Mouse (Mus musculus) ES-E14 (cell line): ENCODE measurements at regions not wholly inside any gene's neighbourhood (a gene's known extent, or its start where the extent isn't known, plus 50 kb on each side); places are given as distances from the start of the nearest gene placed in this dataset.
"Not testable (repeated sequence)": the region's sequence is repeated elsewhere in the genome, so short reads cannot be mapped to it uniquely, and the experiment has no call there.

Experiments used
- DNase-seq: peaks from one replicate; pipeline ENCODE4 v3.0.0-alpha.2; 2013; ENCODE audit warnings: low read depth, low spot score
- H3K27ac ChIP-seq: 2 replicates; pipeline ENCODE4 v1.5.1; 2012; ENCODE audit warnings: low read depth, mild to moderate bottlenecking, low read length, moderate library complexity, mixed read lengths; ENCODE audit not compliant: poor library complexity, insufficient read depth, severe bottlenecking
- H3K36me3 ChIP-seq: 2 replicates; pipeline ENCODE4 v1.6.1; 2012; ENCODE audit warnings: mild to moderate bottlenecking, low read length, moderate library complexity, mixed read lengths; ENCODE audit not compliant: control insufficient read depth, poor library complexity, insufficient read depth, severe bottlenecking
- H3K4me1 ChIP-seq, 2 experiments: fragments of 150-350 bp in 1 of 2; sonication (generic) in 1 of 2; 2 replicates each; pipeline ENCODE4 v1.6.1; 2012; ENCODE audit warnings: low read length in 2 of 2, mild to moderate bottlenecking in 1 of 2, mixed read lengths in 1 of 2; ENCODE audit not compliant: control insufficient read depth in 2 of 2, insufficient read depth in 2 of 2, poor library complexity in 1 of 2
- H3K4me3 ChIP-seq, 2 experiments: fragments of 150-350 bp in 1 of 2; sonication (generic) in 1 of 2; 2 replicates each; pipeline ENCODE4 v1.5.1; 2012; ENCODE audit warnings: low read length in 2 of 2, low read depth in 1 of 2, mild to moderate bottlenecking in 1 of 2, mixed read lengths in 1 of 2; ENCODE audit not compliant: insufficient read depth in 1 of 2, poor library complexity in 1 of 2, severe bottlenecking in 1 of 2
- H3K9ac ChIP-seq: 2 replicates; pipeline ENCODE4 v1.6.1; 2012; ENCODE audit warnings: low read depth, mild to moderate bottlenecking, low read length, mixed read lengths; ENCODE audit not compliant: poor library complexity, insufficient read depth, severe bottlenecking
- H3K9me3 ChIP-seq: fragments of 150-350 bp; sonication (generic); 2 replicates; pipeline ENCODE4 v1.6.1; 2012; ENCODE audit warnings: low read depth, mild to moderate bottlenecking, low read length; ENCODE audit not compliant: control insufficient read depth, insufficient read depth
- CHD2 ChIP-seq: IDR thresholded peaks from 2 replicates; pipeline ENCODE4 v1.6.1; 2014; ENCODE audit warnings: mild to moderate bottlenecking, low read depth, low read length, inconsistent platforms
- HCFC1 ChIP-seq: IDR thresholded peaks from 2 replicates; pipeline ENCODE4 v1.6.1; 2012; ENCODE audit warnings: low read length, inconsistent platforms, borderline replicate concordance; ENCODE audit not compliant: insufficient read depth
- MAFK ChIP-seq: IDR thresholded peaks from 2 replicates; pipeline ENCODE4 v1.6.1; 2014; ENCODE audit warnings: mild to moderate bottlenecking, low read depth, low read length, inconsistent platforms; ENCODE audit not compliant: insufficient read depth
- ZC3H11A ChIP-seq: IDR thresholded peaks from 2 replicates; pipeline ENCODE4 v1.6.1; 2012; ENCODE audit warnings: low read depth, mild to moderate bottlenecking, inconsistent platforms, low read length, borderline replicate concordance
- ZNF384 ChIP-seq: IDR thresholded peaks from 2 replicates; pipeline ENCODE4 v1.6.1; 2012; ENCODE audit warnings: low read depth, low read length, inconsistent platforms
- in situ Hi-C, 2 experiments: fragments of 600-800 bp; cut with MboI; formaldehyde crosslinking; loops; one replicate each; pipeline ENCODE4 v1.15.1; 2025; ENCODE audit warnings: low sequenced_read_pairs in 2 of 2, inconsistent platforms in 1 of 2; ENCODE audit not compliant: unreplicated experiment in 2 of 2

GRCm38 (mm10) chr3:111194541-111194940, 943.7 kb upstream of the Prmt6 start:
- H3K4me3 ChIP-seq, result no peak overlapping the region
- no peaks in the 10 kb centered on the region for H3K36me3 ChIP-seq
- DNase-seq, result peak; percentile 19
- H3K27ac ChIP-seq, result no peak overlapping the region
- H3K4me1 ChIP-seq, result no peaks in the 10 kb centered on the region
- in situ Hi-C loops, result no loop called here
- no peaks in the 10 kb centered on the region for H3K9me3 ChIP-seq
- TF ChIP-seq ZNF384, result no peak
- H3K9ac ChIP-seq, result no peak overlapping the region

- no peak overlapping the region for H3K4me3 ChIP-seq
- TF ChIP-seq ZNF384 (no peak), HCFC1 (no peak), ZC3H11A (no peak), CHD2 (no peak), MAFK (no peak)
- H3K4me1 ChIP-seq, result no peaks in the 10 kb centered on the region
- in situ Hi-C loops, result no loop called here
- DNase-seq, result no peak
- no peak overlapping the region for H3K9ac ChIP-seq
- no peaks in the 10 kb centered on the region for H3K36me3 ChIP-seq
- H3K27ac ChIP-seq, result no peak overlapping the region
- no peaks in the 10 kb centered on the region for H3K9me3 ChIP-seq
Observed at GRCm38 (mm10) chr3:111166698-111167097, 915.9 kb upstream of the Prmt6 start.

- H3K9ac ChIP-seq, H3K36me3 ChIP-seq, H3K9me3 ChIP-seq, in situ Hi-C loops, H3K4me3 ChIP-seq, H3K27ac ChIP-seq, H3K4me1 ChIP-seq: not testable (repeated sequence)
- peak; percentile 6 for DNase-seq
Observed at GRCm38 (mm10) chr3:111141196-111141595, 890.4 kb upstream of the Prmt6 start.

- no peak for DNase-seq
- Histone ChIP-seq H3K36me3 (no peaks in the 10 kb centered on the region), H3K4me3 (no peak overlapping the region), H3K4me1 (no peaks in the 10 kb centered on the region), H3K27ac (no peak overlapping the region), H3K9ac (no peak overlapping the region), H3K9me3 (no peaks in the 10 kb centered on the region)
- TF ChIP-seq ZC3H11A, result no peak
- TF ChIP-seq MAFK, result no peak
- TF ChIP-seq HCFC1, result no peak
- TF ChIP-seq ZNF384, result no peak
- TF ChIP-seq CHD2, result no peak
- in situ Hi-C loops, result no loop called here
Observed at GRCm38 (mm10) chr3:111108982-111109381, 858.2 kb upstream of the Prmt6 start.

GRCm38 (mm10) chr3:111102646-111103045, 851.8 kb upstream of the Prmt6 start:
- no peak overlapping the region for H3K27ac ChIP-seq
- no peaks in the 10 kb centered on the region for H3K36me3 ChIP-seq
- in situ Hi-C loops, result no loop called here
- no peak overlapping the region for H3K4me3 ChIP-seq
- no peak for TF ChIP-seq CHD2
- no peak for TF ChIP-seq MAFK
- TF ChIP-seq HCFC1, result no peak
- TF ChIP-seq ZC3H11A, result no peak
- no peak for TF ChIP-seq ZNF384
- H3K9ac ChIP-seq, result no peak overlapping the region
- H3K9me3 ChIP-seq, result no peaks in the 10 kb centered on the region
- no peak for DNase-seq
- H3K4me1 ChIP-seq, result no peaks in the 10 kb centered on the region
